Mouse (Mus musculus): ENCODE results near the gene Rnf11.

- no peak for TF ChIP-seq EP300 (IDR thresholded peaks at IDR 0.05; ENCODE audit: low read depth in 1 of 2, low read length in 2 of 2)
- no peak for TF ChIP-seq CTCF (IDR thresholded peaks at IDR 0.05 in 2 of 3, conservative IDR thresholded peaks at IDR 0.05 in 1 of 3; ENCODE audit: control insufficient read depth in 1 of 3, insufficient read depth in 1 of 3, low read depth in 2 of 3, low read length in 3 of 3, poor library complexity in 1 of 3, severe bottlenecking in 1 of 3)
- no peak for TF ChIP-seq TAL1 (IDR thresholded peaks at IDR 0.05; ENCODE audit: low read length)
- TF ChIP-seq UBTF (IDR thresholded peaks at IDR 0.05; ENCODE audit: borderline replicate concordance, insufficient read depth, low read depth, low read length): no peak
- no peak for TF ChIP-seq POLR2A (IDR thresholded peaks at IDR 0.05; ENCODE audit: control insufficient read depth in 1 of 2, insufficient read depth in 1 of 2, low read depth in 1 of 2, low read length in 2 of 2, poor library complexity in 1 of 2)
- no peak for TF ChIP-seq SMC3 (IDR thresholded peaks at IDR 0.05; ENCODE audit: low read depth, low read length)
Observed at GRCm38 (mm10) chr4:109432668-109433375, 51.7 kb downstream of the Rnf11 start.
